Mouse (Mus musculus): ENCODE results near the gene Olfr1309.
"Not testable (repeated sequence)": the region's sequence is repeated elsewhere in the genome, so short reads cannot be mapped to it uniquely, and the experiment has no call there.

Olfr1309 gene

DNA sequence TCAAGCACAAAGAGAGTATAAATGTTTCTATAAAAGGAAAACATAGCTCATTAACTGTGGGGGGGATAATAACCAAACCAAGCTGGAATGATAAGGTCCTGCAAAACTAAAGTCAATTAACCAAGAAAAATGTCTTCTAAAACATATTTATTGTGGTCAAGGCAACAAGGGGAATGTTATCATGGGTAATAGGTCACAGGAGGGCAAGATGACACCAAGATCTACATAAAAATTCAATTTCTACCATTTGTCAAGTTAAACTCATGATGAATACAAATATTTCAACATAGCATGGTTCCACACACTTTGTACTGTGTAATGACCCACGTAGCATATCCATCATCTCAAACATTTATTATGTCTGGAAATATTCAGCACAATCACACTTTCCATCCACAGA is at the start of gene Olfr1309:
Gene Olfr1309 (minus strand): TSS at position 101 of the 400 bp plus-strand sequence.
- DNase-seq (ENCODE audit: low spot score): no peak

DNA sequence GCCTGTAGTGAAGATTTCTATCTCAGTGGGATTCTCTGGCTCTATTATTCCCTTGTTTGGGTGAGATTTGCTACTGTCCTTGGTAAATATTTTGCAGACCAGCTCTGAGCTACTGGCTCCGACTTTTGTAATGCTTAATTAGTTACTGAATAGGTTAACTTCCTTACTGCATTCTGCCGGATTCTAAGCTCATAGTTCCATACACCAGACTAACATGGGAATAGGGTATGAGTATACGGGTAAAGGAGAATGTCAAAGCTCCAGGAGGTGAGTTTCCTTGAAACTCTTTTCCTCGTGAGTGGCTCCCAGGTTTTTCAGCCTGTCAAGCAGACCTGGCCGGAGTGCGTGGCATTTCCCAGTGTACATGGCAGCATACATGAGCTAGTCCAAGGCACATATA is 36.9 kb upstream of the Olfr1309 start:
- DNase-seq (ENCODE audit: low spot score): not testable (repeated sequence)

DNA sequence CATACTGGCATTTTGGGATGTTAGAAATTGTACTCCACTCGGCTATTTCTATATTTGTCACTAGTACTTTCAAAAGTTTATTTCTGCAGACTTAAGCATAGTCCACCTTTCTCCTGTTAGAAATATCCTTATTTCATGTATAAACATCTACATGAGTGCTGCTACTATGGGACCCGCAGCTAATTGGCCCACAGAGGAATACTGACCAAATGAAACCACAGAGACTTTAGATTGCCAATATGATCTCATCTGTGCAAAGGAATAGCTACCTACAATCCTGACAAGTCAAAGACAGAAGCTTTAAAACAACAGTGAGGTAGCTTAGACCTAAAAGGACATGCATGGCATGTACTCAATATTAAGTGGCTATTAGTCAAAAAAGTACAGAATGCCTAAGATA is 34.2 kb upstream of the Olfr1309 start, which contains the start of gene Olfr1311:
Gene Olfr1311 (minus strand): TSS at position 101 of the 400 bp plus-strand sequence.
- no peak for DNase-seq (ENCODE audit: low spot score)

DNA sequence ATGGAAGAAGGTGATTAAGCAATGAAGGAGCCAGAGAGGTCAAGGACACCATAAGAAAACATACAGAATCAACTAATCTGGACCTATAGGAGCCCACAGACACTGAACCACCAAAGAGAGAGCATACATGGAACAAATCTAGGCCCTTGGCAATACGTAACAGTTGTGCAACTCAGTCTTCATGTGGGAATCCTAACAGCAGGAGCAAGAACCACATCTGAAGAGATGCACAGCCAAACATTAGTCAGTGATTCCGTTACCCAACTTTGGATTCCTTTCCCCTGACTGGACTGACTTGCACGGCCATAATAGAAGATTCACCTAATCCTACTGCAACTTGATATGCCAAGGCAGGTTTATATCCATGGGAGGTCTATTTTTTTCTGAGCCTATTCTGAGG is 24.8 kb upstream of the Olfr1309 start:
- DNase-seq (ENCODE audit: low spot score): no peak

DNA sequence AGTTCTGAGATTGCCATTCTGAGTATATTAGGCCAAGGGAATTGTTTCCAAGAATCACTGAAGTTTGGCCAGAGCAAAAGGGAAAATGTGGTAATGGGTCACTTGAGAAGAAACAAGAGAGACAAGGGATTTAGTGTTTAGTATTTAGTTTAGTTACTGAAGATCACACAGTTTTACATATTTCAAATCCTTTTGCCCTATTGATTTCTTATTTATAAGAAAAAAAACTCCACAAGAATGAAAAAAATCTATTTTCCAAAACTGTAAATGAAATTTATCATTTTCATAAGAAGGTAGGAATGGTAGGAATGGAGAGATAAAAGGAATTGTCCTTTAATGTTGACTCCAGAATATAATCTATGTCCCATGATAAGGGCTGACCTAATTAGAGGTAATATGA is 22.5 kb upstream of the Olfr1309 start, which contains the start of gene Olfr1310:
Gene Olfr1310 (minus strand): TSS at position 101 of the 400 bp plus-strand sequence.
- DNase-seq (ENCODE audit: low spot score): no peak

DNA sequence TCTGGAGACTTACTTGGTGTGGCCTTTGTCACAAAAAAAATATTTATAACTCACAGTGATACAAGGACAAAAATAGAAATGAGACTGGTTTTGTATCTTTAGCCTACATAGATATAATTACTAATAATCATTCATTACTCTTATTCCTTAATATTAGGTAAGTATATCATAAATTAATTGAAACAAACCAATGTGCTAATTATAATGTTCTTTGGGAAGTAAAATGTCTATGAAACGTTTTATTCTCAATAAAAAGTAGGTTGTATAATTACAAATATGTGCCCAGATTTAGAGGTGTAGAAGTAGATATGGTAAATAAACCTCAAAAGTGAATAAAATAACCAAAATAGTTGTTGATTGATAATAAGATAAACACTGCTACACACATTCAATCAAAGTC is 25.2 kb downstream of the Olfr1309 start, which contains the start of gene Olfr1308:
Gene Olfr1308 (minus strand): TSS at position 101 of the 400 bp plus-strand sequence.
- no peak for DNase-seq (ENCODE audit: low spot score)

DNA sequence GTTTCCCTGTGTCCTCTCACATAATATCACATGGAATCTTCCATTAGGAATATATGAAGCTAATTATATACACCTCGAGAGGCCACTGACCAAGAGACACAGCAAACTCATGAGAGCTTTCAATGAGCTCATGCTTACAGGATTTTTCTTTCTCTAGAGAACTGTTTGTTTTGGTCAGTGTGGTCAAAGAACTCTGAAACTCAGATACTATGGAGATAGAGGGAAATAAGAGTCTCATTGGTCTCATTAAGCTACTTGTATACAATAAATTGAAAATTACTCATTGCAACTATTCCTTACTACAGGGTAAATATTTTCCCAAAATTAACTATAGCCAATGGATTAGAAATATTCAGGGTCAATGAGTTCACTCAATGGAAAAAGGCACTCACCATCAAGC is 40.7 kb downstream of the Olfr1309 start, which contains the start of gene Olfr1307:
Gene Olfr1307 (minus strand): TSS at position 101 of the 400 bp plus-strand sequence.
- no peak for DNase-seq (ENCODE audit: low spot score)
